Mouse (Mus musculus) frontal cortex, adult 2 months (tissue): ENCODE measurements around the gene Rela. TPM values are rescaled to one million over a fixed set of nuclear protein-coding genes. Genes with fewer than 3 reads are reported as not detected.

Experiments
- DNase-seq, 2 experiments: peaks; one replicate each; pipeline ENCODE4 v3.0.0; 2022; ENCODE audit warnings: low spot score in 1 of 2; ENCODE audit errors: extremely low spot score in 1 of 2
- polyA plus RNA-seq: library from polyadenylated mRNA; depleted of rRNA; stranded (reverse); fragments of >200 nt; gene quantifications from 2 replicates; pipeline ENCODE4 v1.2.3, GENCODE M21; 2012; rRNA removed

The Rela gene
- polyA plus RNA-seq, result 32.6 and 33.4 TPM in 2 replicates

GRCm38 (mm10) chr19:5637069-5638047, at the start of gene Rela:
Rela (plus strand) TSS chr19:5637483.
- peak; percentile 65 to 91 for DNase-seq

- DNase-seq, result no peak
These were observed 48.1 kb upstream of the Rela start for GRCm38 (mm10) chr19:5589159-5589558.

GRCm38 (mm10) chr19:5591888-5592287, 45.4 kb upstream of the Rela start:
- DNase-seq, result no peak

GRCm38 (mm10) chr19:5599224-5599623, 38.1 kb upstream of the Rela start:
- DNase-seq, result no peak

GRCm38 (mm10) chr19:5601752-5602541, 35.3 kb upstream of the Rela start, which contains the start of gene Rnaseh2c:
Rnaseh2c (plus strand) TSS chr19:5601873.
- DNase-seq, result peak; percentile 76 to 87

- DNase-seq, result no peak
These were observed 33.6 kb upstream of the Rela start for GRCm38 (mm10) chr19:5603664-5604063.

GRCm38 (mm10) chr19:5605126-5605525, 32.2 kb upstream of the Rela start:
- DNase-seq, result no peak

GRCm38 (mm10) chr19:5606196-5606595, 31.1 kb upstream of the Rela start:
- DNase-seq, result no peak

GRCm38 (mm10) chr19:5607705-5608410, 29.4 kb upstream of the Rela start:
- no peak for DNase-seq

GRCm38 (mm10) chr19:5608707-5609106, 28.6 kb upstream of the Rela start:
- no peak for DNase-seq

GRCm38 (mm10) chr19:5609171-5609546, 28.1 kb upstream of the Rela start:
- DNase-seq, result no peak

- peak; percentile 81 to 91 for DNase-seq
These were observed 27.5 kb upstream of the Rela start, which contains the start of gene Kat5 for GRCm38 (mm10) chr19:5609547-5610404. Kat5 (minus strand) TSS chr19:5610237.

GRCm38 (mm10) chr19:5611973-5612372, 25.3 kb upstream of the Rela start:
- no peak for DNase-seq

GRCm38 (mm10) chr19:5612762-5613411, 24.4 kb upstream of the Rela start:
- DNase-seq, result no peak

GRCm38 (mm10) chr19:5614953-5615352, 22.3 kb upstream of the Rela start:
- DNase-seq, result no peak

GRCm38 (mm10) chr19:5620007-5620406, 17.3 kb upstream of the Rela start:
- no peak for DNase-seq

GRCm38 (mm10) chr19:5621884-5622283, 15.4 kb upstream of the Rela start:
- no peak for DNase-seq

GRCm38 (mm10) chr19:5625311-5625710, 12.0 kb upstream of the Rela start:
- DNase-seq, result no peak

- no peak for DNase-seq
These were observed 7.4 kb upstream of the Rela start for GRCm38 (mm10) chr19:5629907-5630306.
